Mouse (Mus musculus) heart, adult 8-10 months (tissue): ENCODE measurements around the gene F11r. TPM values are rescaled to one million over a fixed set of nuclear protein-coding genes. Genes with fewer than 3 reads are reported as not detected.

Experiments used
- DNase-seq: peaks from one replicate; pipeline ENCODE4 v3.0.0; 2022; ENCODE audit warnings: low spot score
- total RNA-seq, 4 experiments: library from RNA; stranded (reverse); gene quantifications; 2 replicates each; pipeline ENCODE4 v1.2.4; 2022

Gene F11r
- total RNA-seq, result 10 to 100 TPM; 34.5 to 36.2 (median 35.6) TPM

DNA sequence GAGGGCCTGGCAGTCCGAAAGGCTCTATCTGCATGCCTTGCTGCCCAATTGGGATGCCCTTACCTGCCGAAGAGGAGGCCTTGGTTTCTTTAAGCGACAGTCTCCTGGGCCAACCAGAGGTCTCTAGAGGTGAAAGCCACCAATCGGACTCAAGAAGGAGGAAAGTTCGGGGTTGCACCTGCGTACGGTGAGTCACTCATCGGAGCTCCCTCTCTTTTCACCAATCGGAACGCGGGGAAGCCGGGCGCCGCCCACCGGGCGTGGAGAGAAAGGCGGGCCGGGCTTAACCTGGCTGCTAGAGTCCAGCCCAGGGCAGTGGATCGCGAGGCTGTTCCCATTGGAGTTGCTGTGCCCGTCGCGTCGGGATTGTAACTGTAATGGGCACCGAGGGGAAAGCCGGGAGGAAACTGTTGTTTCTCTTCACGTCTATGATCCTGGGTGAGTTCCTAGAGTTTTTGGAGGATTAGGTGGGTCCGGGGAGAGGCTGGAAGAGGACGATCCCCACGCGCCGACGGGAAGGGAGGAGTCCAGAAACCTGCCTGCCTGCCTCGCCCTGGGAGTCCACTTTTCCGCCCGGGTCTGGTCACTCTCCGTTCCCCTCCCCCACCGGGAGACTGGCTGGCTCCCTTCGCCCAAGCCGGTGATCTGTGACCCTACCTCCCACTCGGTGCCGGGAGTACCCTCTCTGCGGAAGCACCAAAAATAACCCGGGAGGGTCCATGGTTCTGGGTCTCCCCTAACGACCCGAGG lies at the start of gene F11r:
Gene F11r (plus strand): TSS at position 272 of the 750 bp plus-strand sequence.
- DNase-seq, result peak; percentile 83

DNA sequence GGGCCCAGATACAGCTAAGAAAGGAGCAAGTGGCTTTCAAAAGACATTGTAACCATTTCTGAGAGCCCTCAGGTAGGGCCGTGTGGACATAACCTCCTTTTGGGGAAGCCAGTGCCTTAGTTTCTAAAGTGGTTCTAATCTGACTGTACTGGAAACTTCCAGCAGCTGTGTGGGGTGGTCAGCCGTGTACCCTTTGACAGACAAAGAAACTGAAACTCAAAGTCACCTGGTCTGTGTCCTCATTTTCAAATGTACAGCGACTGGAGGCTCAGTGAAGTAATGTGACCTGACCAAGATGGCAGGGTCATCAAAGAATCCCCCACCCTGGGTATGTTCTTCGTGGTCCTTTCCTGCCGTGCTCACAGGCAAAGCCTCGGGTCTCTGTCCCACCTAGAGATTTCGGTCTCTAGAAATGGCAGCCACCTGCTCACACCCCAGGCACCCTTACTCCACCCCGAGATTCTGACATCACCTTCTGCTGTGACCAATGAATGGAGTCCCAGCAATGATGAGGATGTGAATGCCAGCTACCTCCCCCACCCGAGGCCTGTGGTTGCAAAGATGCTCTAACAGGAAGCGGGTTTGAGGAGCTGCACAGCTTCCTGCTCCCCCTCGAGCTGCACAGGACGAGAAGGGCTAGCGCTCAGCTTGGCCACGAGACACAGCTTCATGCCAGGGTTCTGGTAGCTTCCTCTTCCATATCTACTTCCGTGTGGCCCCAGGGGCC lies 48.8 kb upstream of the F11r start, which contains the start of gene Arhgap30:
Gene Arhgap30 (plus strand): TSS at position 579 of the 727 bp plus-strand sequence.
- peak; percentile 59 for DNase-seq

DNA sequence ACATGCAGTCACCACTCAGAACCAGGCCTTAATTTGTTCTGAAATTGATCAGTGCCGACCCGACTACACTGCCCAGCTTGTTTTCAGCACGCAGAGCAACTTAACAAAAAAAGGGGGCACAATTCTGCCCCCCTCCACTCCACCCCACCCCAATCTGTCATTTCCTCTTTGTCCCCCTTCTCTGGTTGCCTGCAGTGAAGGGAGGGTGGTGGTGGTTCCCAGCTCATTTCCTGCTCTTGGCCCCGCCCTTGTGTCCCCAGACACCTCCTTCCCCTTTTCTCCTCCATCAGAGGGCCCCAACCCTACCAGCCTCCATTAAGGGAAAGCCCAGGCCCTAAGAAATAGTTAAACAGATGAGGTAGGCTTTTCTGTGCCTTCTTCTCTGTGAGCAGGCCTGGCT lies 47.2 kb upstream of the F11r start:
- DNase-seq, result peak; percentile 29

DNA sequence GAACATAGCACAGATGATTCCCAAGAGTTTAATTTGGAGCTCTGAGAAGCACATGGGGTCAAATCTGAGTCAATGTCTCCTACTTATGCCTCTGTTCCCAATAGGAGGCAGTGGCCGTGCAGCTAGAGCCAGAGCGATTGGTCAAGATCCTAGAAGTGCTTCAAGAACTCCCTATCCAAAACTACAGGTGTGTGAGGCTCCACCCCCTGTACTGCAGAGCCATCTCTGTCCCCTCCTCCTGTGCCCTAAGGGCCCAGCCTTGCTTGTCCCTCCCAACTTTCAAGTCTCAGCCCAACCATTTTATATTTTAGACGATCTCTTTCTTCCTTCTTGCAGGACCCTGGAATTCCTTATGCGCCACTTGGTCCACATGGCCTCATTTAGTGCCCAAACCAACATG lies 35.5 kb upstream of the F11r start:
- no peak for DNase-seq

DNA sequence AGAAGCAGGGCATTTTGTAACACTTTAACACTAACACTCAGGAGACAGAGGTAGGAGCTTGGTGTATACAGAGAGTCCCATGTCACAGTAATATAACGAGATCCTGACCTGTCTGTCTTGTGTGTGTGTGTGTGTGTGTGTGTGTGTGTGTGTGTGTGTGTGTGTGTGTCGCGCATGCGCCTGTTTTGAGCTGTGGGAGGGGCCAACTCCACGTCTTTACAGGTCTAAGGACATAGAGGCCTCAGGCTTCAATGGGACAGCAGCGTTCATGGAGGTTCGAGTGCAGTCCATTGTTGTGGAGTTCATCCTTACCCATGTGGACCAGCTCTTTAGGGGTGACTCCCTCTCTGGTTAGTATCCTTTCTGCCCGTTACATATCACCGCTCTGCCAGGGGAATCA lies 34.3 kb upstream of the F11r start:
- DNase-seq, result no peak

DNA sequence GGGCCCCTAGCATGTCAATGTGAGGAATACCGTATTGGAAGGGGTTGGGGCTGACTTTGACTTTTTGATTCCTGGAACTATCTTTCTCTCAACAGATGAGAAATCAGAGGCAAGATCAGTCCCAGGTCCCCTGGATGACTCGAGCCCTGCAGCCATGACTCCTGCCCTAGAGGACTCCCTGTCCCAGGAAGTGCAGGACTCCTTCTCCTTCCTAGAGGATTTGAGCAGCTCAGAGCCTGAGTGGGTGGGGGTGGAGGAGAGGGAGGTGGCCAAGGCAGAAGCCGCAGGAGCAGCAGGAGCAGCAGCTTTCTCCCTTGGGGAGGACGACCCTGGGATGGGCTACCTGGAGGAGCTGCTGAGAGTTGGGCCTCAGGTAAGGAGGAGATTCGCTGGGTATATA lies 30.1 kb upstream of the F11r start:
- no peak for DNase-seq

DNA sequence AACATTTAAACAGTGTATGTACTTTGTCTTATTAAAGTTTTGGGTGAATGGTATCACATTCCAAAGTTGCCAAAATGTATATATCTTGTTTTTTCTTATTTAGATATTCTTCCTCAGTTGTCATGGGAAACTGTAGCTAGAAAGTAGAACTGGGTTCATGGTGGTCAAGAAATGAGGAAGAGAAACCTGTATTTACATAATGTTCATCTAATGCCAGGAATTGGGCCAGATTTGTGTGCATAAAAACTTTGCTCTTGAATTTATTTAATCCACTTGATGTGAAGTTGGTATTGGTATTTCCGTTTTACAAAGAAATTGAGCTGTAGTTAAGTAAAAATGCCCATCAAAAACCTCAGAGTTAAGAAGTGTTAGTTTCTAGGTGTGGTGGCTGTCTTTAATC lies 27.1 kb upstream of the F11r start:
- DNase-seq, result no peak

DNA sequence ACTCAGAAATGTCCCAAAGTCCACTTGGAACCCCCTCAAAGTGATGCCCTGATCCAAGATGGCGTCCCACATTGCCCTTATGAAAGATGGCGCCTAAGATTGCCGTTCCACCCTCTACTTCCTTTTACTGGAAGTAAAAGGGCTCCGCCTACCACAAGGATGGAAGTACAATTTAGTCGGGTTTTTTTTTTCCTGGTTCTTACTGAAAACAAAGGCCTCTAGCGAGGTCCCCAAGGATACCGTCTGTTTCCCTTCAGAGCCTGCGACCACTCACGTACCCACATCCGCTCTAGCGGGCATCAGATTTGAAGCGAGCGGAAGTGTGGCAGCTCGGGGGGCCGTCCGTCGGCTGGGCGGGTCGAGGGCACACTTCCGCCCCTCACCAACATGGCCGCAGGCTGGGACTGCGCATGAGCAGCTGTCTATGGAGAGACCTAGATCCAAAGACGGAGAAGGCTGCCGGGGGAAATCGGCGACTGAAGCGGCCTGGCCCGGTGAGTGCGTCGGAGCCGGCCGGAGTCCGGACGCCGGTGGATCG lies 26.3 kb upstream of the F11r start, which contains the start of gene Usf1:
Gene Usf1 (plus strand): TSS at position 367 of the 538 bp plus-strand sequence.
- DNase-seq, result peak; percentile 95

DNA sequence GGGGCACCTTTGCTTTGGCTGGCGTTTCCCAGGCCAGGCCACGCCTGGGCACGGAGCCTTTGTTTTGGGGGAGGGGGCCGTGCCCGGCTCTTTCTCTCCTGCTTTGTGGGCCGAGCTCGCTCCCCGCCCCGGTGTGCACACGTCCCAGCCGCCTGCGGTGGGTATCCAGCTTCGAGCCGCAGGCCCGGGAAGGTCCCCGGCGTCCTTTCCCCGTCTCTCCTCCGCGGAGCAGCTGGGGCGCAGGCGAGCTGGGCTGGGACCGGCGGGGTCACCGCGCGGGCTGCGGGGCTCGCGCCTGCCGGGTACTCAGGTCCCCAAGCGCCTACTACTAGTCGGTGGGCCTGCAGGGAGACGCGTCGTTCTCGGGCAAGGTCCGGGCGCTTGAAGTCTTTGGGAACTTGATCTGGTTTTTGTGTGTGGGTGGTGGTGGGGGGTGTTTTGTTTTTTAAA lies 25.8 kb upstream of the F11r start:
- DNase-seq, result no peak

DNA sequence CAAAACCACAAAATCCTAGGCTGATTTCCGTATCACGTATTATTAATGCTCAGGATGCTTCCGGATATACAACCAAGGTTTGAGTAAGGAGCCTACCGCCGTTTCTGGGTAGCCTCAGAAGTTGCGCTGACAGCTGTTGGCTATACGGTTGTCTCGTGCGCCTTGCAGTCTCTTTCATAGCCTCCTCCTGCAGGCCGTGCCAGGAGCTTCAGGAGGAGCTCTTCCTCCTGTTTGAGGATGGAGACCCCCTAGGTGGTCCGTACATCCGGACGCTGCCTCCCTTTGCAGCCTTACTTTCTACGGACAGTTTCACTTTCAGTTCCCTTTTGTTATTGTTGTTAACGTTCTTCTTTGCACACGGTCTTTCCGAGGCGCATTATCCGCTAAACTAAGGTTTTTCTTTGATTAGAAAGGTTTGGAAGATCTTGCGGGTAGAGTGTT lies 25.3 kb upstream of the F11r start:
- peak; percentile 48 for DNase-seq

DNA sequence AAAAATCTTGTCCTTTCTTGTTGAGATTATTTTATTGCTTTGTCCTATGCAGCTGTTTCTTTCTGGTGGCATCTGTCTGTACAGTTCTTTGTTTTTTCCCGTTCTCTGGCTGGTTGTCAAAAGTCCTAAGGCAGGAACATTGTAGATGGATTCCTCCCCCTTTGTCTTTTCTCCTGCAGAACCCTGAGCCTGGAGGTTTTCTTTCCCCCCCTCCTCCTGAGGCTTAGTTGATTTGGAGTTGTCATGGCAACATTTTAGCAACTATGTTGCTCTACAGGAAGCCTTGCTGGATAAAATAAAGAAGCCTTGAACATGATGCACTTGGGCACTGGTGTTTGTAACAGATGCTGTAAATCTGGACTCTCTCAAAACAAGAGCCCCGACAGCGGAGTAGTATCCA lies 24.9 kb upstream of the F11r start:
- DNase-seq, result peak; percentile 35

DNA sequence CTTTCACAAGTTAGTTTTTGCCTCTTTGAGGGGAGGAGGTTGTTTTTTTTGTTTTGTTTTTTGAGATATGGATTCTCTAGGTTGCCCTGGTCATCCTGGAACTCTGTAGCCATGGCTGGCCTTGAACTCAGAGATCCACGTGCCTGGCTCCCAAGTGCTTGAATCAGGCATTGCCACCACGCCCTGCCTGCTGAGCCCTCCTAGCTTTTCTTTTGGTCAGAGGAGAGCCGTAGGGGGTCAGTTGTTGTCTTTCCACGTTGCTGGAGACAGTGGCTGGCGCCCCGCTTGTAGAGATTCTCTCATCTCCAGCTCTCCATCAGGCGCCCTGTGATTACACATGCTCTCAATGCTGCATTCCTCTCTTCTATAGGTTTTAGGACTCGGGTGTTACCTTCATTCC lies 23.7 kb upstream of the F11r start:
- no peak for DNase-seq

DNA sequence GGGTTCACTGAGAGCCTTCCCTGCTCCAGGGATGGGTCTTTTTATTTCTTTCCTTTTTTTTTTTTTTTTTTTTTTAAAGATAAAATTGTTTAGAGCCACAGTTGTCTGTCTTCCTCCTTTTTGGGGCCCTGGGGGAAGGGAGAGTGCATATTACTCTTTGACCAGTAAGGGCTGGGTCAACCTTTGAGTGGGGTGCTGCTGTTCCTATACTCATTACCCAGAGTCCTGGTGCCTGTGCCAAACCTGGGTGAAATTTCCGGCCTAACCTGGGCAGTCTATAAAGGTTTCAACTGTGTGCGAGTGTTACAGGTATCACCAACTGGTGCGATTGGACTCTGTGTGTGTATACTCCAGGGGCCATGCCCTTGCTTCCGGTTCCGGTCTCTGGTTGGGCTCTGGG lies 18.7 kb upstream of the F11r start, which contains the start of gene Tstd1:
Gene Tstd1 (plus strand): TSS at position 213 of the 400 bp plus-strand sequence.
- no peak for DNase-seq

DNA sequence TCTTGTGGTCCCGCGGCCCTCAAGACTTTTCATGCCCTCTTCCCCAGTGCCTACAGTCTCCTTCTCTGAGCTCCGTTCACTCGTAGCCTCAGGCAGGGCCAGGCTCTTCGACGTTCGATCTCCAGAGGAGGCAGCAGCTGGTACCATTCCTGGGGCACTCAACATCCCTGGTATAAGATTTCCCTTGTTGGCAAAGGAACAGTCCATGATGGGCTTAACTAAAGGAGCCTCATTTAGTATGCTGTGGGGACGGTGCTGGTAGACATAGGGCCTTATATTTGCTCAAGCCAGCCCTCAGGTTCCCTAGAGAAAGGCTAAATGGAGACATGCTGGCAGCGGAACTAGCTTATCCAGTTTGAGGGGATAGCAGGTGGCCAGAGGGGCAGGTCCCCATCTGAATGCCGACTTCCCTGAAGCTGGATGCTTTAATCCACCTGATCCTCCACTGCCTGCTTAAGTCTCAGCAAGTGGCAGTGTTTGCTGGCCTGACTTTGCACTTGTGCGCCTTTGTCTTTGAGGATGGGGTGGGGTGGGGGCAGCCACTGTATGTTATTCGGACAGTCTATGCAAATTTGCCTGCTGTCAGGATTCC lies 17.9 kb upstream of the F11r start:
- DNase-seq, result no peak

DNA sequence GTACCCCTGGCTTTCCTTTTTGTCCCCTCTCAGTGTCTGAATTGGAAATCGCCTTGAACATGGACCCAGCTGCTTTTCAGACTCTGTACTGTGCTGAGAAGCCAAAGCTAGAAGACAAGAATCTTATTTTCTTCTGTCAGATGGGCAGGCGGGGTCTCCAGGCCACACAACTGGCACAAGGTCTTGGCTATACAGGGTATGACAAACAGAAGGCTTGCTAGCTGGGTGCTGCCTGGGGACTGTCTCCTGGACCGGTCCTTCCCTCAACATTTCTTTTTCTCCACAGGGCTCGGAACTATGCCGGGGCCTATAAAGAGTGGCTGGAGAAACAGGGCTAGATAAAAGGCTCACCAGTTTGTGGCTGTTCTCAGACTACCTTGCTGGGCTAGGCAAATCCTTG lies 17.4 kb upstream of the F11r start:
- DNase-seq, result no peak

DNA sequence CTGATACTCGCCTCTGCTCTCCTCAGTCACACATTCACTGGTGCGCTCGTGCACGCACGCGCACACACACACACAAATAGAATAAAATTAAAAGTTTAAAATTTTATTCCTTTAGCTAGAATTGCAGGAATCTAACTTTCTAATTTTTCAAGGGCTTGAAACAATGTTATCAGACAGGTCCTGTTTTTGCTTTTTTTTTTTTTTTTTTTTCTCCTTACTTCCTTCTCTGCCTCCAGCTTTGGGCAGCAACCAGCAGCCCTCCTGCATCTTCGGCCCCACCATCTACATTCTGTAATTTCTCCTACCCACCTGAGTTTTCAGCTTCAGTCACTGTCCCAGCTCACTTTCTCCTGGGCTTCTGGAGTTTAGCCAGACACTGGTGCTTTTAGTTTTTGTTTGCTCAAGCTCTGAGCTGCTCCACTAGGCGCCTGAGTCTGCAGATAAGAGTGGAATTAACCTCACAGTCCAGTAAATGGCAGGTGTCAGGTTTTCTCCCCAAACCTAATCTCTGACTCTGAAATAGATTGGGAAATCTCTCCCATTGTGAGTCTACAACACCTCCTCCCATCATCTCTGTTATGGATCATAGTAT lies 14.7 kb upstream of the F11r start:
- no peak for DNase-seq

DNA sequence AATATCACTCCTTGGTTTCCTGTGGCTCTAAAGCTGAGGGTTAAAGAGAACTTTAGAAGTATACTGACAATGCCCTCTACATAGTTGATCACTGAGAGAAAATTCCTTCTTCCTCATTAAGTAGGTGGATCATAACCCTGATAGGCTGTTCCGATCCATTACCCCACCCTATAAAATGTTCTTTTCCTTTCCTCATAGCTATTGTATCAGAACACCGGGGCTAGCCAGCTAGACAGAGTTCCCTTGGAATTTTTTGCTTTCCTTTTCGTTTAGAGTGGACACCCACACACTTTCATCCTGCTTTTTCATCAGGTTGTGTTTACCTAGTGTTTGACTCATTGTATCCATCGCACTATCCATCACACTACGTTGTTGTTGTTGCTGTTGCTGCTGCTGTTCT lies 12.7 kb upstream of the F11r start:
- no peak for DNase-seq

DNA sequence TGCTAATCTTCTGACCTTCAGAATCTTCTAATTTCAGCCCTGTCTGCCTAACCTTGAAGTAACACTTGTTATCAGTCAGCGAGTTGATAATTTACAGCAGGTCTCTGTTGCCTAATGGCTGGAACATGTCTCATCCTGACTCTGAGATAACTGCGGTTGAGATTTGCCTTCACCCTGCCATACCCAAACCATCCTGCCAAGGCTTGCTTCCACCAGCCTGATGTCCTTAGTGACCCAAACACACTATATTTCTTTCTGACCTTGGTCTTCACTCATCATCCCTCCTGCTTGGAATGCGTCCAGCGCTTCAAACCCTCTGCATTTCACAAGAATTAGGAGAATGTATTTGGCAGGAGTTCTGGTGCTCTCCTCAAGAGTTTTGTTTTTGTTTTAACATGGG lies 12.2 kb upstream of the F11r start:
- DNase-seq, result no peak

DNA sequence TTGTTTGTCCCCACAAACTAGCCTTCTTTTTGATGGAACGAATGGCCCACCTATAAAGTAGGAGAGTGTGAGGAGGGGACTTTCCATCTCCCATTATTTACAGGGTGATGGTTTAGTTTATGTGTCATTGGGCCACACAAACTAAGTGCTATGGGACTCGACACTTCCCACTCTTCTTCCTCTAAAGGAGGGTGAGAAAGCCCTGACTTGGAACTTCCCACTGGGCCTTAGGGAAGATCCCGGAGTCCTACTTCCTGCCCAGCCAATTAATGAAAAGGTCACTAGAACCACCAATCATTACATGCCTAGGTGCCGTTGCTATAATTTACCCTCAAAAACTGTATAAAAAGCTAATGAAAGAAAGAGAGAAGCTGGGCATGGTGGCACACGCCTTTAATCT lies 5.2 kb upstream of the F11r start:
- DNase-seq, result no peak

DNA sequence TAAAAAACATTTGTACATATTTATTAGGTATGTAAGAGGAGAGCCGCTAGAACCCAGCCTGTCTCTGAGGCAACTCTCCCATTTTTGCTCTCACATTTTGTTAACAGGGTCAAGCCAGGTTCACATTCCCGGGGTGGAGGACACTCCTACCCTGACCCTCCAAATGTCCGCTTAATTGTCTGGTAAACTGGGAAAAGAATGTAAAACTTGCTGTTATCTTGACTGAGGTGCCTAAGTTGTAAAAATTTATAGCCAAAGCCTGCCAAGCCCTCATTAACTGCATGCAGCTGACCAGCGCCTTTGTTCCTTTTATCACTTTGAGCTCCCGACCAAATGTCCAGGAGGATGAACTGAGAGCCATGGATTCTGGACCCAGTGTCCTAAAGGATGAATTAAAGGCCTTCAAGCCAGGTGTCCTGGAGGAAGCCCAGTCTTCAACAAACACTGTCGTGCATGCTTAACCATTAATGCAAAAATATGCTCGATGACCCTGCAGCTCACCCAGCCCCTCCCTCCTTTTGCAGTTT lies 2.0 kb upstream of the F11r start:
- DNase-seq, result no peak

DNA sequence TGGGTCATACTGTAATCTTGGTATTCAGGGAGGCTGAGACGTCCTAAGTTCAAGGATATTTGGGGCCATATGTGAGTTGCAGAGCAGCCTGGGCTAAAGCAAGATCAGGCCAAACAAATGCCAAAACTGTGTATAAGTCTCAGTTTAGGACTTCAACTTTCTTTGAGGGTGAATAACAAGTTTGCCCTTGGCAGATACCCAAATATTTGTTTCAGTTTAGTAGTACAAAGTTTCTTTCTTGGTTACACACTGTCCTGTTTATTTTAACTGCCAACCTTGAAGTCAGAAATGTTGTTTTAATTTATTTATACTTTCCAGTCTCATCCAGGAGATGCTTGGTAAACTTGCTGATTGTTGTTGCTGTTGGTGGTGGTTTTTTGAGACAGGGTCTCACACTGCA lies 1.4 kb upstream of the F11r start:
- DNase-seq, result no peak
